Mouse (Mus musculus): ENCODE data around the gene Ccsap. TPM values are rescaled to one million over a fixed set of nuclear protein-coding genes. Genes with fewer than 3 reads are reported as not detected.

Ccsap gene
- polyA plus RNA-seq, 1 experiment from 2014 or later = 10.4 TPM

- H3K4me1 ChIP-seq (replicated peaks; ENCODE audit: control insufficient read depth, insufficient read depth, low read length) = peaks cover 3% of the 10 kb centered on the region; the same call in 1 of the 2 replicates
- peaks cover 49% of the 10 kb centered on the region for H3K27me3 ChIP-seq (ENCODE audit: control insufficient read depth, insufficient read depth, low read length)
- H3K9me3 ChIP-seq (ENCODE audit: control insufficient read depth, low read length) = no peaks in the 10 kb centered on the region
- WGBS = 68% methylated on average over 4 of the region's 4 CpGs
- ATAC-seq (replicated peaks; ENCODE audit: low FRiP score) = no peak
- no peak for DNase-seq (ENCODE audit: low spot score)
- H3K9ac ChIP-seq (ENCODE audit: low read length) = no peak overlapping the region
- no peak overlapping the region for H3K4me2 ChIP-seq (ENCODE audit: low read depth, low read length, severe bottlenecking)
- no peak overlapping the region for H3K27ac ChIP-seq (ENCODE audit: low read depth, low read length)
- no peaks in the 10 kb centered on the region for H3K36me3 ChIP-seq (ENCODE audit: control insufficient read depth, insufficient read depth, low read length)
- H3K4me3 ChIP-seq (ENCODE audit: low read depth, low read length) = no peak overlapping the region
These were observed 35.2 kb upstream of the Ccsap start for GRCm38 (mm10) chr8:123895230-123895629.

GRCm38 (mm10) chr8:123894502-123895097, 34.6 kb upstream of the Ccsap start, which contains the start of gene Acta1:
TSS of gene Acta1 (minus strand) at chr8:123894751.
- no peaks in the 10 kb centered on the region for H3K36me3 ChIP-seq (ENCODE audit: control insufficient read depth, insufficient read depth, low read length)
- H3K27ac ChIP-seq (ENCODE audit: low read depth, low read length) = no peak within 1 kb of the TSS
- DNase-seq (ENCODE audit: low spot score) (no peak), ATAC-seq (replicated peaks; ENCODE audit: low FRiP score) (no peak)
- H3K4me2 ChIP-seq (ENCODE audit: low read depth, low read length, severe bottlenecking) = no peak within 1 kb of the TSS
- peaks cover 3% of the 10 kb centered on the region; the same call in 1 of the 2 replicates for H3K4me1 ChIP-seq (replicated peaks; ENCODE audit: control insufficient read depth, insufficient read depth, low read length)
- WGBS = 22% methylated on average over 15 of the region's 15 CpGs
- H3K9me3 ChIP-seq (ENCODE audit: control insufficient read depth, low read length) = no peaks in the 10 kb centered on the region
- no peak within 1 kb of the TSS for H3K9ac ChIP-seq (ENCODE audit: low read length)
- H3K4me3 ChIP-seq (ENCODE audit: low read depth, low read length) = no peak within 1 kb of the TSS
- H3K27me3 ChIP-seq (ENCODE audit: control insufficient read depth, insufficient read depth, low read length) = peaks cover 53% of the 10 kb centered on the region

- 77% methylated on average over 11 of the region's 11 CpGs for WGBS
- Histone ChIP-seq H3K9ac (ENCODE audit: low read length) (no peak overlapping the region), H3K27ac (ENCODE audit: low read depth, low read length) (no peak overlapping the region)
These were observed 33.4 kb upstream of the Ccsap start for GRCm38 (mm10) chr8:123893413-123893812.

GRCm38 (mm10) chr8:123892586-123893155, 32.7 kb upstream of the Ccsap start:
- Histone ChIP-seq H3K9me3 (ENCODE audit: control insufficient read depth, low read length) (no peaks in the 10 kb centered on the region), H3K9ac (ENCODE audit: low read length) (no peak overlapping the region), H3K27me3 (ENCODE audit: control insufficient read depth, insufficient read depth, low read length) (peaks cover 53% of the 10 kb centered on the region), H3K4me1 (replicated peaks; ENCODE audit: control insufficient read depth, insufficient read depth, low read length) (peaks cover 3% of the 10 kb centered on the region; the same call in 1 of the 2 replicates), H3K27ac (ENCODE audit: low read depth, low read length) (no peak overlapping the region), H3K36me3 (ENCODE audit: control insufficient read depth, insufficient read depth, low read length) (no peaks in the 10 kb centered on the region), H3K4me2 (ENCODE audit: low read depth, low read length, severe bottlenecking) (peak overlapping the region; percentile 47), H3K4me3 (ENCODE audit: low read depth, low read length) (peak overlapping the region; percentile 31)
- 9% methylated on average over 30 of the region's 30 CpGs for WGBS
- DNase-seq (ENCODE audit: low spot score) (no peak), ATAC-seq (replicated peaks; ENCODE audit: low FRiP score) (no peak)

More at GRCm38 (mm10) chr8:123893413-123893812, 33.4 kb upstream of the Ccsap start:
- H3K4me2 ChIP-seq (ENCODE audit: low read depth, low read length, severe bottlenecking) = no peak overlapping the region
- no peak overlapping the region for H3K4me3 ChIP-seq (ENCODE audit: low read depth, low read length)
- DNase-seq (ENCODE audit: low spot score) (no peak), ATAC-seq (replicated peaks; ENCODE audit: low FRiP score) (no peak)
- peaks cover 53% of the 10 kb centered on the region for H3K27me3 ChIP-seq (ENCODE audit: control insufficient read depth, insufficient read depth, low read length)
- H3K36me3 ChIP-seq (ENCODE audit: control insufficient read depth, insufficient read depth, low read length) = no peaks in the 10 kb centered on the region
- peaks cover 3% of the 10 kb centered on the region; the same call in 1 of the 2 replicates for H3K4me1 ChIP-seq (replicated peaks; ENCODE audit: control insufficient read depth, insufficient read depth, low read length)
- H3K9me3 ChIP-seq (ENCODE audit: control insufficient read depth, low read length) = no peaks in the 10 kb centered on the region

- Histone ChIP-seq H3K9ac (ENCODE audit: low read length) (peak overlapping the region; percentile 9; the same call in 1 of the 2 replicates), H3K4me2 (ENCODE audit: low read depth, low read length, severe bottlenecking) (peak overlapping the region; percentile 47), H3K27ac (ENCODE audit: low read depth, low read length) (no peak overlapping the region), H3K36me3 (ENCODE audit: control insufficient read depth, insufficient read depth, low read length) (no peaks in the 10 kb centered on the region), H3K9me3 (ENCODE audit: control insufficient read depth, low read length) (no peaks in the 10 kb centered on the region), H3K4me3 (ENCODE audit: low read depth, low read length) (peak overlapping the region; percentile 31), H3K4me1 (replicated peaks; ENCODE audit: control insufficient read depth, insufficient read depth, low read length) (peaks cover 3% of the 10 kb centered on the region; the same call in 1 of the 2 replicates), H3K27me3 (ENCODE audit: control insufficient read depth, insufficient read depth, low read length) (peaks cover 53% of the 10 kb centered on the region)
- peak; percentile 61 for DNase-seq (ENCODE audit: low spot score)
- 0 out of 2 replicates have a peak, but pooled peaks have one; percentile 24 for ATAC-seq (replicated peaks; ENCODE audit: low FRiP score)
- WGBS = under 1% methylated on average over 49 of the region's 49 CpGs
These were observed 32.0 kb upstream of the Ccsap start for GRCm38 (mm10) chr8:123891883-123892585.

GRCm38 (mm10) chr8:123891271-123891670, 31.3 kb upstream of the Ccsap start:
- H3K9ac ChIP-seq (ENCODE audit: low read length) = no peak overlapping the region
- ATAC-seq (replicated peaks; ENCODE audit: low FRiP score) = no peak

GRCm38 (mm10) chr8:123889797-123890196, 29.8 kb upstream of the Ccsap start:
- Histone ChIP-seq H3K4me2 (ENCODE audit: low read depth, low read length, severe bottlenecking) (no peak overlapping the region), H3K36me3 (ENCODE audit: control insufficient read depth, insufficient read depth, low read length) (no peaks in the 10 kb centered on the region), H3K4me3 (ENCODE audit: low read depth, low read length) (no peak overlapping the region), H3K4me1 (replicated peaks; ENCODE audit: control insufficient read depth, insufficient read depth, low read length) (peaks cover 3% of the 10 kb centered on the region; the same call in 1 of the 2 replicates), H3K9me3 (ENCODE audit: control insufficient read depth, low read length) (no peaks in the 10 kb centered on the region), H3K9ac (ENCODE audit: low read length) (no peak overlapping the region), H3K27me3 (ENCODE audit: control insufficient read depth, insufficient read depth, low read length) (peaks cover 46% of the 10 kb centered on the region), H3K27ac (ENCODE audit: low read depth, low read length) (no peak overlapping the region)
- ATAC-seq (replicated peaks; ENCODE audit: low FRiP score) = no peak
- WGBS = 74% methylated on average over 4 of the region's 4 CpGs
- DNase-seq (ENCODE audit: low spot score) = no peak

More at GRCm38 (mm10) chr8:123891271-123891670, 31.3 kb upstream of the Ccsap start:
- H3K36me3 ChIP-seq (ENCODE audit: control insufficient read depth, insufficient read depth, low read length) = no peaks in the 10 kb centered on the region
- H3K27me3 ChIP-seq (ENCODE audit: control insufficient read depth, insufficient read depth, low read length) = peaks cover 53% of the 10 kb centered on the region
- H3K9me3 ChIP-seq (ENCODE audit: control insufficient read depth, low read length) = no peaks in the 10 kb centered on the region
- peaks cover 3% of the 10 kb centered on the region; the same call in 1 of the 2 replicates for H3K4me1 ChIP-seq (replicated peaks; ENCODE audit: control insufficient read depth, insufficient read depth, low read length)
- H3K27ac ChIP-seq (ENCODE audit: low read depth, low read length) = no peak overlapping the region
- H3K4me2 ChIP-seq (ENCODE audit: low read depth, low read length, severe bottlenecking) = peak overlapping the region; percentile 47
- DNase-seq (ENCODE audit: low spot score) = peak; percentile 80
- peak overlapping the region; percentile 31; the same call in 1 of the 2 replicates for H3K4me3 ChIP-seq (ENCODE audit: low read depth, low read length)
- WGBS = under 1% methylated on average over 11 of the region's 11 CpGs

- Histone ChIP-seq H3K4me3 (ENCODE audit: low read depth, low read length) (no peak overlapping the region), H3K4me2 (ENCODE audit: low read depth, low read length, severe bottlenecking) (no peak overlapping the region), H3K27ac (ENCODE audit: low read depth, low read length) (no peak overlapping the region), H3K36me3 (ENCODE audit: control insufficient read depth, insufficient read depth, low read length) (no peaks in the 10 kb centered on the region), H3K4me1 (replicated peaks; ENCODE audit: control insufficient read depth, insufficient read depth, low read length) (peaks cover 3% of the 10 kb centered on the region; the same call in 1 of the 2 replicates), H3K9me3 (ENCODE audit: control insufficient read depth, low read length) (no peaks in the 10 kb centered on the region), H3K9ac (ENCODE audit: low read length) (no peak overlapping the region), H3K27me3 (ENCODE audit: control insufficient read depth, insufficient read depth, low read length) (peaks cover 28% of the 10 kb centered on the region)
- 79% methylated on average over 2 of the region's 2 CpGs for WGBS
- DNase-seq (ENCODE audit: low spot score) (no peak), ATAC-seq (replicated peaks; ENCODE audit: low FRiP score) (no peak)
These were observed 27.9 kb upstream of the Ccsap start for GRCm38 (mm10) chr8:123887956-123888355.

Data from forebrain, embryonic 11.5 days (tissue).